Mouse (Mus musculus): ENCODE measurements around the gene Kdm4d. TPM values are rescaled to one million over a fixed set of nuclear protein-coding genes. Genes with fewer than 3 reads are reported as not detected.

Gene Kdm4d
- polyA plus RNA-seq (2012; ENCODE audit: insufficient read depth, insufficient read length, low replicate concordance, missing spikeins) = not detected in 2 replicates

DNA sequence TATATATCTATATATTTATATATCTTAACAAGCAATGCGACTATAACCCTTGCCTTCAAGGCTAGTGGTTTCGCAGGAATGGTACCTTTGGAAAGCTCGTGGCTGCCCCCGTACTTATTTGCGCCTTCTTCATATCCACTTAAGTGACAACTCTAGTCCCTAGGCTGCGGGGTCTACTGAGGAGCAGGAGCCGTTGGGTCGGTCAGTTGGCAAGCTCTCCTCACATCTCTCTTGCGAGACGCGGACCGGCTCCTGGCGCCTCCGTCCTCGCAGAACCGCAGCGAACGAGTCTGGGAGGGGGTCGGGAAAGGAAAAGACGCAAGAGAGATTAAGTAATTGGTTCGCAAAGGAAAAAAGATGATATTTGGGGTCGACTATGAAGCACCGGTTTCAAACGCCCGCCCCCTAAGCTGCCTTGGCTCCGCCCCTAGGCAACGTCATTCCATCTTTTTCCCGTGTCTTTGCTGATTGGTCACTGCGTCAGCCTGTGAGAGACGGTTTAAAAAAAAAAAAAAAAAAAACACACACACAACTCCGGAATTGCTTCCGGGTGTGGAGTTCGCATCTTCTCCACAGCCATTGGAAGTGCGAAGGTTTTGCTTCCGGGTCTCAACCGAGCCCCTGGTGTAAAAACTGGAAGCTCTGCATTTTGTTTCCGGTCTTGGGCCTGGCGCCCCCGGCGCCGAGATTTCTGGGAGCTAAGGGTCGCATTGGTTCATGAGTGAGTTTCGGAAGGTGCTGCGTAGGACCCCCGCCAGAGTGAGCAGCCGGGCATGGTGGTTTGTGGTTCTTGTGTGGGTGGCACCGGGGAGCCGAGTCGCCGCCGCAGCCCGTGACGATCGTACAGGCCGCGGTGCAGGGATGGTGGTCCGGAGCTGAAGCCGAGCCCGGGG is at the start of gene Kdm4d, which contains the start of gene Cwc15:
Gene Kdm4d (minus strand): TSS at position 460 of the 893 bp plus-strand sequence.
Gene Cwc15 (plus strand): TSS at position 595 of the 893 bp plus-strand sequence.
- Histone ChIP-seq H3K27ac (ENCODE audit: insufficient read depth, low read depth, low read length) (peak within 1 kb of the TSS; percentile 28; the same call in 1 of the 2 replicates), H3K4me1 (ENCODE audit: control insufficient read depth, insufficient read depth, low read length) (peaks cover 2% of the 10 kb centered on the region; the same call in 1 of the 2 replicates), H3K4me3 (ENCODE audit: insufficient read depth, low read depth, low read length) (peak within 1 kb of the TSS; percentile 93)
- WGBS = under 1% methylated on average over 59 of the region's 59 CpGs
- TF ChIP-seq CTCF (IDR thresholded peaks at IDR 0.05; ENCODE audit: insufficient read depth, low read depth, low read length) (no peak), POLR2A (IDR thresholded peaks at IDR 0.05; ENCODE audit: insufficient read depth, low read depth, low read length) (peak; percentile 67)

GRCm38 (mm10) chr9:14548366-14548761 is 48.1 kb upstream of the Kdm4d start:
- Histone ChIP-seq H3K4me1 (ENCODE audit: control insufficient read depth, insufficient read depth, low read length) (peaks cover 12% of the 10 kb centered on the region), H3K27ac (ENCODE audit: insufficient read depth, low read depth, low read length) (no peak overlapping the region), H3K4me3 (ENCODE audit: insufficient read depth, low read depth, low read length) (no peak overlapping the region)
- TF ChIP-seq CTCF (IDR thresholded peaks at IDR 0.05; ENCODE audit: insufficient read depth, low read depth, low read length) (no peak), POLR2A (IDR thresholded peaks at IDR 0.05; ENCODE audit: insufficient read depth, low read depth, low read length) (no peak)
- 82% methylated on average over 11 of the region's 11 CpGs for WGBS

- Histone ChIP-seq H3K27ac (ENCODE audit: insufficient read depth, low read depth, low read length) (no peak overlapping the region), H3K4me3 (ENCODE audit: insufficient read depth, low read depth, low read length) (no peak overlapping the region), H3K4me1 (ENCODE audit: control insufficient read depth, insufficient read depth, low read length) (peaks cover 12% of the 10 kb centered on the region)
- TF ChIP-seq CTCF (IDR thresholded peaks at IDR 0.05; ENCODE audit: insufficient read depth, low read depth, low read length) = no peak
- no peak for TF ChIP-seq POLR2A (IDR thresholded peaks at IDR 0.05; ENCODE audit: insufficient read depth, low read depth, low read length)
- WGBS = 79% methylated on average over 12 of the region's 12 CpGs
Measured at GRCm38 (mm10) chr9:14547584-14548365, 47.5 kb upstream of the Kdm4d start.

GRCm38 (mm10) chr9:14544034-14544757 is 43.9 kb upstream of the Kdm4d start:
- Histone ChIP-seq H3K4me1 (ENCODE audit: control insufficient read depth, insufficient read depth, low read length) (peaks cover 12% of the 10 kb centered on the region), H3K27ac (ENCODE audit: insufficient read depth, low read depth, low read length) (no peak overlapping the region), H3K4me3 (ENCODE audit: insufficient read depth, low read depth, low read length) (no peak overlapping the region)
- no peak for TF ChIP-seq CTCF (IDR thresholded peaks at IDR 0.05; ENCODE audit: insufficient read depth, low read depth, low read length)
- TF ChIP-seq POLR2A (IDR thresholded peaks at IDR 0.05; ENCODE audit: insufficient read depth, low read depth, low read length) = no peak
- 62% methylated on average over 9 of the region's 9 CpGs for WGBS

GRCm38 (mm10) chr9:14534833-14535456 is 34.7 kb upstream of the Kdm4d start:
- Histone ChIP-seq H3K4me1 (ENCODE audit: control insufficient read depth, insufficient read depth, low read length) (no peaks in the 10 kb centered on the region), H3K4me3 (ENCODE audit: insufficient read depth, low read depth, low read length) (no peak overlapping the region), H3K27ac (ENCODE audit: insufficient read depth, low read depth, low read length) (no peak overlapping the region)
- TF ChIP-seq CTCF (IDR thresholded peaks at IDR 0.05; ENCODE audit: insufficient read depth, low read depth, low read length) (no peak), POLR2A (IDR thresholded peaks at IDR 0.05; ENCODE audit: insufficient read depth, low read depth, low read length) (no peak)
- 83% methylated on average over 9 of the region's 9 CpGs for WGBS

DNA sequence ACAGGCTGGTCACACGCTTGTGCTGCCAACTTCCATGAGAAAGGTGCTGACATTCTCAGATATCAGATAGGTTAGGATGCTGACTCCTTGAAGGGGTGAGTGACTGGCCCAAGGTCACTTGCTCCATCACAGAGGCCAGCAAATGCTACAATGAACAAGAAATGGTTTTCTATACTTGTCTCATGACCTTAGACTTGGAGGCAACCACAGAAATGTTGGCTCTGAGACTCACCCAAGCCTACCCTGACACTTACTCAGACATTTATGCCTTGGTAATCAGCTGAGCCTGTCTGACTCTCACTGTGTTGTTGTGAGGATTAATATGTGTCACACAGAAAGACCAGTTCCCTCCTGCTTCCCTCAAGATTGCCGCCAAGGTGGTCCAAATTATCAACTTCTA is 33.4 kb upstream of the Kdm4d start:
- no peaks in the 10 kb centered on the region for H3K4me1 ChIP-seq (ENCODE audit: control insufficient read depth, insufficient read depth, low read length)
- no peak overlapping the region for H3K4me3 ChIP-seq (ENCODE audit: insufficient read depth, low read depth, low read length)
- no peak overlapping the region for H3K27ac ChIP-seq (ENCODE audit: insufficient read depth, low read depth, low read length)
- TF ChIP-seq POLR2A (IDR thresholded peaks at IDR 0.05; ENCODE audit: insufficient read depth, low read depth, low read length) (no peak), CTCF (IDR thresholded peaks at IDR 0.05; ENCODE audit: insufficient read depth, low read depth, low read length) (no peak)
- WGBS = 95% methylated on average over 2 of the region's 2 CpGs

DNA sequence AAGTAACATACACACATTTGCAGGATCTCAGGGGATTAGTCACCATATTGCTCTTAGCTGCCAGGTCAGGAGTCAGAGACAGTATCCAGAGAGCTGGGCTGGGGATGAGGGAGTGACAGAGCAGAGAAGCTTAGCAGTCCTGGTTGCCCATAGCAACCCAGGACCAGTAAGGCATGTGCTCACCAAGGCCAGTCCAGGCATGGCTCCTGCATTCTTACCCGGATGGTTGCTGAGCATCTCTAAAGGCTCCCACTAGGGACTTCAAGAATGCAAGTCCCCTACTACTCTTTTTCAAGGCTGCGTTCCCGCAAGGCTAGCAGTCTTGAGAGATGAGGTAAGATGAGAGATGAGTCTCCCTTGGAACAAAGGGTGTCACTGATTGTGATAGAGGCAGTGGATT is 32.0 kb upstream of the Kdm4d start:
- WGBS = 53% methylated on average over 3 of the region's 3 CpGs

DNA sequence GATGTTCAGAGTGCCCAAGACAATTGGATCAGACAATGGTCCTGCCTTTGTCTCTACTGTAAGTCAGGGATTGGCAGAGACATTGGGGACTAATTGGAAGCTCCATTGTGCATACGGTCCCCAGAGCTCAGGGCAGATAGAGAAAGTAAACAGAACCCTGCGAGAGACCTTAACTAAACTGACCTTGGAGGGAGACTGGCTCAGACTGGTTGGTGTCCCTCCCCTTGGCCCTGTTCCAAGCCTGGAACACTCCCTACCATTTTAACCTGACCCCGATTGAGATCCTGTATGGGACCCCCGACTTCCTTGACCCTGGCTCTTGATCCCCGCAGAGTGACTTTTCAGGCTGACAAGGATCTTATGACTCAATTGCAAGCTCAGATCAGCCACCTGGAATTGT is 29.7 kb upstream of the Kdm4d start:
- Histone ChIP-seq H3K4me3 (ENCODE audit: insufficient read depth, low read depth, low read length) (no peak overlapping the region), H3K4me1 (ENCODE audit: control insufficient read depth, insufficient read depth, low read length) (no peaks in the 10 kb centered on the region), H3K27ac (ENCODE audit: insufficient read depth, low read depth, low read length) (no peak overlapping the region)
- WGBS = 70% methylated on average over 5 of the region's 5 CpGs
- no peak for TF ChIP-seq CTCF (IDR thresholded peaks at IDR 0.05; ENCODE audit: insufficient read depth, low read depth, low read length)
- no peak for TF ChIP-seq POLR2A (IDR thresholded peaks at IDR 0.05; ENCODE audit: insufficient read depth, low read depth, low read length)

More for the DNA sequence above, 32.0 kb upstream of the Kdm4d start:
- no peak for TF ChIP-seq CTCF (IDR thresholded peaks at IDR 0.05; ENCODE audit: insufficient read depth, low read depth, low read length)
- TF ChIP-seq POLR2A (IDR thresholded peaks at IDR 0.05; ENCODE audit: insufficient read depth, low read depth, low read length) = no peak
- H3K27ac ChIP-seq (ENCODE audit: insufficient read depth, low read depth, low read length) = no peak overlapping the region
- no peaks in the 10 kb centered on the region for H3K4me1 ChIP-seq (ENCODE audit: control insufficient read depth, insufficient read depth, low read length)
- H3K4me3 ChIP-seq (ENCODE audit: insufficient read depth, low read depth, low read length) = no peak overlapping the region
